Mouse (Mus musculus): ENCODE measurements at regions not wholly inside any gene's neighbourhood (a gene's known extent, or its start where the extent isn't known, plus 50 kb on each side); places are given as distances from the start of the nearest gene placed in this dataset.

GRCm38 (mm10) chr10:98718706-98719105, 195.5 kb upstream of the Atp2b1 start:
- 83% methylated on average over 4 of the region's 4 CpGs for WGBS
- H3K9ac ChIP-seq, result no peak overlapping the region
- no peaks in the 10 kb centered on the region for H3K4me1 ChIP-seq
- H3K9me3 ChIP-seq, result no peaks in the 10 kb centered on the region
- no peaks in the 10 kb centered on the region for H3K36me3 ChIP-seq
- no peaks in the 10 kb centered on the region for H3K27me3 ChIP-seq (replicated peaks)
- H3K4me3 ChIP-seq (replicated peaks), result no peak overlapping the region
- ATAC-seq (ENCODE audit: insufficient read depth, low FRiP score, low read depth), result no peak
- H3K4me2 ChIP-seq, result no peak overlapping the region
- no peak overlapping the region for H3K27ac ChIP-seq

DNA sequence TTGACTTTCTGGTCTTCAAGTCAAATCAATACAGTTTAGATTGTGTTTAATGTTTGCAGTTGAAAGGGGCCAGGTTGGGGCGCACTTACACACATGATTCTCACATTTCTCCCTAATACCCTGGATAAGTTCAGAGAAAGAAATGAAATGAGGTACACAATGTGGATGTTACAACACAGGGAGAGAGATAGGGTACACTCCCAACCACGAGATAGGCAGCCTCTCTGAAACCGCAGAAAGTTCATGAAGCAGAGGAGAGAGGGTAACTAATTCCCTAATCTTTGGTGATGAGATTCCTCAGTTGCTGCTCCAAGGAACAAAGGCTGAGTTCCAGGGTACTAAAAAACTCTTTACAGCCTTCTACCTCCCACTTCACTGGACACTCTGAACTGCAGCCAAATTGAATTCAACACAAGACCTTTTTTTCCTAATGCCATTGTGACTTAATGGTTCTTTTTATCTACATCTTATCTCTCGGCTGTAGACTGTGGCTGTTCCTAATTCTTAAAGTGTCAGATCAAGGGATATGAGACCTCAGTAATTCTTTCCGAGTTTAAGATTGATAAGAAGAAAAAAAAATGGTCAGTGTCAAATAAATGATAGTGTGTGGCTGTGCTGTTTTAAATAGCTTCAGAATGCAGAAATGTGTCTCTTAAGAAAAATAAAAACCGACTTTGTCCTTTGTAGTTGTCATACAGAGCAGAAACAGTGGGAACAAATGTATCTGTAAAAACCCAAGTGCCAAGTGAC, 193.8 kb upstream of the Atp2b1 start:
- H3K4me2 ChIP-seq, result no peak overlapping the region
- no peaks in the 10 kb centered on the region for H3K36me3 ChIP-seq
- no peak overlapping the region for H3K9ac ChIP-seq
- H3K27ac ChIP-seq, result no peak overlapping the region
- H3K27me3 ChIP-seq (replicated peaks), result no peaks in the 10 kb centered on the region
- no peak for ATAC-seq (ENCODE audit: insufficient read depth, low FRiP score, low read depth)
- H3K4me1 ChIP-seq, result no peaks in the 10 kb centered on the region
- 39% methylated on average over 6 of the region's 6 CpGs for WGBS
- no peak overlapping the region for H3K4me3 ChIP-seq (replicated peaks)
- no peaks in the 10 kb centered on the region for H3K9me3 ChIP-seq

GRCm38 (mm10) chr10:98725110-98725509, 189.1 kb upstream of the Atp2b1 start:
- H3K9ac ChIP-seq, result no peak overlapping the region
- H3K4me3 ChIP-seq (replicated peaks), result no peak overlapping the region
- 81% methylated on average over 5 of the region's 5 CpGs for WGBS
- no peaks in the 10 kb centered on the region for H3K4me1 ChIP-seq
- no peaks in the 10 kb centered on the region for H3K36me3 ChIP-seq
- H3K27ac ChIP-seq, result no peak overlapping the region
- no peaks in the 10 kb centered on the region for H3K9me3 ChIP-seq
- no peak overlapping the region for H3K4me2 ChIP-seq
- no peaks in the 10 kb centered on the region for H3K27me3 ChIP-seq (replicated peaks)
- ATAC-seq (ENCODE audit: insufficient read depth, low FRiP score, low read depth), result no peak

GRCm38 (mm10) chr10:98727130-98727529, 187.1 kb upstream of the Atp2b1 start:
- no peak for ATAC-seq (ENCODE audit: insufficient read depth, low FRiP score, low read depth)
- WGBS, result 80% methylated on average over 4 of the region's 4 CpGs
- Histone ChIP-seq H3K27me3 (replicated peaks) (no peaks in the 10 kb centered on the region), H3K4me1 (no peaks in the 10 kb centered on the region), H3K9me3 (no peaks in the 10 kb centered on the region), H3K27ac (no peak overlapping the region), H3K4me3 (replicated peaks) (no peak overlapping the region), H3K4me2 (no peak overlapping the region), H3K36me3 (no peaks in the 10 kb centered on the region), H3K9ac (no peak overlapping the region)

DNA sequence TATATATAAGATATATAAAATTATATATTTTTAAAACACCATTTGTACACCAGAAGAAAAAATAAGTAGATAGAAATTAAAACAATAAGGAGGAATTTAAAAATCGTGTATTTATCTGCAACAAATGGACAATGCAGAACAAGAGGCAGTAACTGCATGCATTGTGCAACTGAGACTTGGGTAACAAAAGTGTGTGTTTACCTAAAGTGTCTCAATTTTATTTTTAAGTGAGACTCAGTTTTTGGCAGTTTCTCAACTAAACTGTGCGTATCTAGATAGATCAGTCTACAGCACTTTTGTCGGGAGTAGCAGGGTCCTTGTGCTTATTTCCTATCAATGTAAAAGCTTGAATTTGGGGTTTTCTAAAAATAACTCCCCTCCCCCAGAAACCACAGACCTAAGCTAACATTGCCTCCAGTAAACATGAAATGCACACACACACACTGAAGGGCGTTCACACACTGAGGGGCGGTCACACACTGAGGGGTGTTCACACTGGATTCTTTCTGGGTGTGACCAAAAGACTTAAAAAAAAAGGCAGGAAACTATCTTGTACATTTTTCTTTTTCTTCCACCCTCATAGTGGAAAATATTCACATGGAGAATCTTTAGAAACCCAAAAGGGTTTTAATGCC, 185.7 kb upstream of the Atp2b1 start:
- H3K27ac ChIP-seq, result no peak overlapping the region

DNA sequence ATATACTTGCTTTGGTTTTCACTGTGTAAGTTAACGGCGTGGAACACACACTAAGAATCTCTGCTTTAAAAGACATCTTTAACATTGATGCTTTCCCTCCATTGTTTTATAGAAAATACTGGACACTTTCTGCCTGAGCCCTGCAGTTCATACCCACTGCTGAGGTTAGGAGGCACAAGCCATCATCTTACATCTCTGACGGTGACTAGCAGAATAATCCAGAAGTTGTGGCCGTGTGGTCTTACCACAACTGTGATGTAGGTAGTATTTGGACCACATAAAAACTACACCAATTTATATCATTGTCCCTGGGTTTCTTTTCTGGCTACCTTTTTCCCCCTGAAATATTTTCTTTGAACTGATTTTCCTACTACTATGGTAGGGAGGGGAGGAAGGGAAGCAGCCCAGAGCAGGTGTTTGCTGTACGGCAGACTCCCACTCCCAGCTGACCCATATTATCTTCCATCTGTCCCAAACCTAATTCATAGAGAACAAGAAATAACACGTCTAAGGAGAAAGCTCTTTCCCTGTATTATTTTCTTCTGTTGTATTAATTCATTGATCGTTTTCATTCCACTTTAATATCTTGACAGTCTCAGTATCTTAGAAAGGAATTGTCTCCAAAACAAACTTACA, 180.1 kb upstream of the Atp2b1 start:
- no peaks in the 10 kb centered on the region for H3K27me3 ChIP-seq (replicated peaks)
- H3K4me1 ChIP-seq, result no peaks in the 10 kb centered on the region
- H3K4me3 ChIP-seq (replicated peaks), result no peak overlapping the region
- no peak for ATAC-seq (ENCODE audit: insufficient read depth, low FRiP score, low read depth)
- no peak overlapping the region for H3K4me2 ChIP-seq
- H3K9me3 ChIP-seq, result no peaks in the 10 kb centered on the region
- WGBS, result 78% methylated on average over 7 of the region's 7 CpGs
- H3K27ac ChIP-seq, result no peak overlapping the region
- H3K36me3 ChIP-seq, result no peaks in the 10 kb centered on the region
- H3K9ac ChIP-seq, result no peak overlapping the region

More for the DNA sequence above, 185.7 kb upstream of the Atp2b1 start:
- no peak for ATAC-seq (ENCODE audit: insufficient read depth, low FRiP score, low read depth)
- Histone ChIP-seq H3K27me3 (replicated peaks) (no peaks in the 10 kb centered on the region), H3K4me1 (no peaks in the 10 kb centered on the region), H3K36me3 (no peaks in the 10 kb centered on the region), H3K9ac (no peak overlapping the region), H3K4me3 (replicated peaks) (no peak overlapping the region), H3K9me3 (no peaks in the 10 kb centered on the region), H3K4me2 (no peak overlapping the region)
- 71% methylated on average over 5 of the region's 5 CpGs for WGBS

DNA sequence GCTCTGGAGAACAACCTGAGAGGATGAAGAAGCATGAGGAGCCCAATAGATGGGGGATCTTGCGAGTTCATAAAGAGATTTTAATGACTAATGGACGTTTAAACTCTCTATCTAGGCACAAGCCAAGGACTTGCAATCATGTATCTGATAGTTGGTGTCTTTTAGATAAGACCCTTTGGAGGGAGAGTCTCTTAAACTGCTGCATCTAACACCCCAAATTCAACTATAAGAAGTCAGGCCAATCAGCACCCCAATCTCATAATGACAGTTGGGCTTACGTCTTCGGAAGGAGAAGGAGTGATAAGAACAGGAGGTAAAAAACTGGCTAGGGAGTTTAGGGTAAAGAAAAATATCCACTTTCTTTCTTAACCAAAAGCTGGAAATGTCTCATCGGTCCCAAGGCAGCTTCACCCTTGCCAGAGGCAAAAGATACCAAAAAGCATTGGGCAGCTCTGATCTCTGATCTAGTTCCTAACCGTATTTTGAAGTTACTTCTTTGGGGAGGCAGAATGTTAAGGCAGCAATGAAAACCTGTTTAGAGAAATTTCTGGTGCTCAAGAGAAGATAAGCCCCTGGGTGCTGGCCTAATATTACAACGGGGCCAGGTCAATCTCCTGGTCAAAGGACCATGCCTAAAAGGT, 173.6 kb upstream of the Atp2b1 start:
- Histone ChIP-seq H3K27ac (no peak overlapping the region), H3K9me3 (no peaks in the 10 kb centered on the region), H3K4me3 (replicated peaks) (no peak overlapping the region), H3K27me3 (replicated peaks) (no peaks in the 10 kb centered on the region), H3K4me1 (no peaks in the 10 kb centered on the region), H3K9ac (no peak overlapping the region), H3K36me3 (no peaks in the 10 kb centered on the region), H3K4me2 (no peak overlapping the region)
- WGBS, result 78% methylated on average over 7 of the region's 7 CpGs
- no peak for ATAC-seq (ENCODE audit: insufficient read depth, low FRiP score, low read depth)

GRCm38 (mm10) chr10:98741398-98741797, 172.8 kb upstream of the Atp2b1 start:
- H3K4me1 ChIP-seq, result no peaks in the 10 kb centered on the region
- no peak overlapping the region for H3K4me3 ChIP-seq (replicated peaks)
- H3K36me3 ChIP-seq, result no peaks in the 10 kb centered on the region
- H3K4me2 ChIP-seq, result no peak overlapping the region
- WGBS, result 40% methylated on average over 5 of the region's 5 CpGs
- H3K27ac ChIP-seq, result no peak overlapping the region
- ATAC-seq (ENCODE audit: insufficient read depth, low FRiP score, low read depth), result no peak
- H3K9ac ChIP-seq, result no peak overlapping the region
- H3K9me3 ChIP-seq, result no peaks in the 10 kb centered on the region
- H3K27me3 ChIP-seq (replicated peaks), result no peaks in the 10 kb centered on the region

DNA sequence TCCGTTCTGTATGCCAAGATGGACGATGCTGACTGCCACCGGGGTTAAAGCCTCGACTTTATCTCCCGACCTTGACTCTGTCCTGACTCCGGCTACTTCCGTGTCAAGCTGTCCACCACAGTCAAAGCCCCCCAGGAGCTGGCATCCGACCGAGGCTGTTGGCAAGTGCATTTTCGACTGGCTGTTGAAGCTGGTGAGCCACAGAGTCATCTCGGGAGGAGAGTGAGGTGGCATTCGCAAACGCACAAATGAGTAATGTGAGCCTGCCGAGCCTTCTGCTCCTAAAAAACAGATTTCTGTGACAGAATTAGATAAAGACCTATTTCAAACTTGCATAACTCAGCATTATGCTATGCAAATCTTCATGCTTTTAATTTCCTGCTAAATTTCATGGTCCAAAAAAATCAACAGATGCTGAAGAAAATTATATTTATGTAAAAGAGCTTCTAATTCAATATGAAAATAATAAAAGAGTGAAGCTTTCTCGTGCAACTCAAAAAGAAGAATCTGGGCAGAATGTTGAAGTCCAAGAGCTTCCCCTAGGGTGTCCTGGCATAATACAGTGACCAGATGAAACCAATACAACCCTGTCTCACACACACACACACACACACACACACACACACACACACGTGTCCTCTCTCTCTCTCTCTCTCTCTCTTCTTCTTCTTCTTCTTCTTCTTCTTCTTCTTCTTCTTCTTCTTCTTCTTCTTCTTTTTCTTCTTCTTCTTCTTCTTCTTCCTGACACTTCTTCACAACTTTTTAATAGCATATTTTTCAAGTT, 171.2 kb upstream of the Atp2b1 start:
- H3K27me3 ChIP-seq (replicated peaks), result no peaks in the 10 kb centered on the region
- ATAC-seq (ENCODE audit: insufficient read depth, low FRiP score, low read depth), result no peak
- H3K9me3 ChIP-seq, result no peaks in the 10 kb centered on the region
- no peak overlapping the region for H3K27ac ChIP-seq
- no peak overlapping the region for H3K4me3 ChIP-seq (replicated peaks)
- no peaks in the 10 kb centered on the region for H3K36me3 ChIP-seq
- H3K9ac ChIP-seq, result no peak overlapping the region
- H3K4me2 ChIP-seq, result peak overlapping the region; percentile 20; the same call in 1 of the 2 replicates
- 54% methylated on average over 16 of the region's 16 CpGs for whole genome bisulfite sequencing
- H3K4me1 ChIP-seq, result no peaks in the 10 kb centered on the region

DNA sequence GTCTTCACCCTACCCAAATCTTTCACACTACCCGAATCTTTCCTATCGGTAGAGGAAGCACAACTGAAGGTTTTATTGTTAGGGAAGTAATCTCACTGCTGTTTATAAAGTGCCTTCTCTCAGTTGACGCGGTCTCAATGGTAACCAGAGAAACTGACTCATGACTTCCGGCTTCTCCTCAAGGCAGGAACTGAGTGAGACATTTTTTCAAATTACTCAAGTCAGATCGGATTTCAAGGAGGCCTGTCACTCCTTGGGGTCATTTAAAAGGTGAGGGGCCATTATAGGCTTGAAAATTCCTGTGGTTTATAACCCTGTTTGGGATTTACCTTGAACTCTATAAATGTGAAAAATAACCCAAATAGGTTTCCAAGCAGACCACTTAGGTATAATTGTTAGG, 170.0 kb upstream of the Atp2b1 start:
- WGBS, result 21% methylated on average over 6 of the region's 6 CpGs
- ATAC-seq (ENCODE audit: insufficient read depth, low FRiP score, low read depth), result no peak
- H3K9me3 ChIP-seq, result no peaks in the 10 kb centered on the region
- no peak overlapping the region for H3K4me3 ChIP-seq (replicated peaks)
- H3K9ac ChIP-seq, result no peak overlapping the region
- H3K27ac ChIP-seq, result no peak overlapping the region
- no peaks in the 10 kb centered on the region for H3K4me1 ChIP-seq
- no peaks in the 10 kb centered on the region for H3K36me3 ChIP-seq
- H3K27me3 ChIP-seq (replicated peaks), result no peaks in the 10 kb centered on the region
- H3K4me2 ChIP-seq, result no peak overlapping the region

- H3K4me3 ChIP-seq (replicated peaks), result no peak overlapping the region
- WGBS, result 42% methylated on average over 6 of the region's 6 CpGs
- H3K27ac ChIP-seq, result no peak overlapping the region
- H3K9ac ChIP-seq, result no peak overlapping the region
- H3K27me3 ChIP-seq (replicated peaks), result no peaks in the 10 kb centered on the region
- no peak overlapping the region for H3K4me2 ChIP-seq
- H3K9me3 ChIP-seq, result no peaks in the 10 kb centered on the region
- H3K36me3 ChIP-seq, result no peaks in the 10 kb centered on the region
- ATAC-seq (ENCODE audit: insufficient read depth, low FRiP score, low read depth), result no peak
- H3K4me1 ChIP-seq, result no peaks in the 10 kb centered on the region
Measured at GRCm38 (mm10) chr10:98744662-98745061, 169.5 kb upstream of the Atp2b1 start.
